Mouse (Mus musculus) hindbrain, embryonic 11.5 days (tissue): ENCODE data around the gene Gm9918. TPM values are rescaled to one million over a fixed set of nuclear protein-coding genes. Genes with fewer than 3 reads are reported as not detected.

Experiments
- ATAC-seq: fragments of 200-750 bp; cut with Nextera tagmentation; 2 replicates; pipeline ENCODE4 v1.8.0; 2017; ENCODE audit warnings: mild to moderate bottlenecking, moderate TSS enrichment, moderate library complexity; ENCODE audit not compliant: low FRiP score
- DNase-seq: peaks from one replicate; pipeline ENCODE4 v3.0.0-alpha.2; 2015; ENCODE audit warnings: low spot score
- H3K27ac ChIP-seq: fragments of 300-500 bp; sonication (generic); 2 replicates; pipeline ENCODE4 v1.5.1; 2014; ENCODE audit warnings: mild to moderate bottlenecking, low read depth, low read length
- H3K27me3 ChIP-seq: fragments of 300-500 bp; sonication (generic); 2 replicates; pipeline ENCODE4 v1.6.1; 2014; ENCODE audit warnings: mild to moderate bottlenecking, low read length, moderate library complexity, mixed read lengths; ENCODE audit not compliant: control insufficient read depth, insufficient read depth
- H3K36me3 ChIP-seq: fragments of 300-500 bp; sonication (generic); 2 replicates; pipeline ENCODE4 v1.6.1; 2014; ENCODE audit warnings: mild to moderate bottlenecking, low read length, moderate library complexity, mixed read lengths; ENCODE audit not compliant: control insufficient read depth, insufficient read depth
- H3K4me1 ChIP-seq: fragments of 300-500 bp; sonication (generic); replicated peaks from 2 replicates; pipeline ENCODE4 v1.6.1; 2014; ENCODE audit warnings: low read length, mixed read lengths; ENCODE audit not compliant: control insufficient read depth, insufficient read depth
- H3K4me2 ChIP-seq: fragments of 300-500 bp; sonication (generic); replicated peaks from 2 replicates; pipeline ENCODE4 v1.6.1; 2014; ENCODE audit warnings: mild to moderate bottlenecking, low read depth, low read length
- H3K4me3 ChIP-seq: fragments of 300-500 bp; sonication (generic); 2 replicates; pipeline ENCODE4 v1.5.1; 2014; ENCODE audit warnings: low read depth, low read length
- H3K9ac ChIP-seq: fragments of 300-500 bp; sonication (generic); 2 replicates; pipeline ENCODE4 v1.6.1; 2014; ENCODE audit warnings: low read depth, low read length
- H3K9me3 ChIP-seq: fragments of 300-500 bp; sonication (generic); 2 replicates; pipeline ENCODE4 v1.6.1; 2016; ENCODE audit warnings: low read length; ENCODE audit not compliant: control insufficient read depth
- WGBS: fragments of 180-500 bp; shearing (Covaris S2); extraction: QIAGEN DNeasy Blood & Tissue Kit; methylation state at CpG from one replicate; pipeline ENCODE4 v1.1.7; 2014; 5-methylcytosine and 5-hydroxymethylcytosine counted together
- polyA plus RNA-seq: library from polyadenylated mRNA; unstranded; fragments of >200 nt; fragmentation: Nextera tagmentation; extraction: Ambion mirVana; gene quantifications from 2 replicates; pipeline ENCODE4 v1.2.1, GENCODE M21; 2014

Gene Gm9918
- polyA plus RNA-seq, 1 experiment from 2014 or later: 0.15 TPM

GRCm38 (mm10) chr15:102310074-102310845, 39.9 kb downstream of the Gm9918 start:
- Histone ChIP-seq H3K27me3 (no peaks in the 10 kb centered on the region), H3K36me3 (peaks cover 13% of the 10 kb centered on the region), H3K27ac (no peak overlapping the region), H3K4me3 (no peak overlapping the region), H3K4me1 (no peaks in the 10 kb centered on the region), H3K9ac (no peak overlapping the region), H3K9me3 (no peaks in the 10 kb centered on the region), H3K4me2 (no peak overlapping the region)
- DNase-seq: no peak
- WGBS: 86% methylated on average over 10 of the region's 10 CpGs
- ATAC-seq: no peak

GRCm38 (mm10) chr15:102311489-102311888, 41.1 kb downstream of the Gm9918 start:
- DNase-seq: no peak
- no peak overlapping the region for H3K4me3 ChIP-seq
- no peak overlapping the region for H3K4me2 ChIP-seq
- H3K27ac ChIP-seq: no peak overlapping the region
- H3K4me1 ChIP-seq: no peaks in the 10 kb centered on the region
- no peak overlapping the region for H3K9ac ChIP-seq
- H3K27me3 ChIP-seq: no peaks in the 10 kb centered on the region
- no peaks in the 10 kb centered on the region for H3K9me3 ChIP-seq
- H3K36me3 ChIP-seq: peaks cover 11% of the 10 kb centered on the region
- ATAC-seq: no peak

GRCm38 (mm10) chr15:102315292-102315691, 44.9 kb downstream of the Gm9918 start:
- Histone ChIP-seq H3K9me3 (no peaks in the 10 kb centered on the region), H3K9ac (no peak overlapping the region), H3K27ac (no peak overlapping the region), H3K4me2 (no peak overlapping the region), H3K36me3 (peaks cover 10% of the 10 kb centered on the region; the same call in 1 of the 2 replicates), H3K4me1 (no peaks in the 10 kb centered on the region), H3K27me3 (no peaks in the 10 kb centered on the region), H3K4me3 (no peak overlapping the region)
- 95% methylated on average over 8 of the region's 8 CpGs for WGBS
- DNase-seq (no peak), ATAC-seq (no peak)

- Histone ChIP-seq H3K4me3 (no peak overlapping the region), H3K27ac (no peak overlapping the region), H3K9ac (no peak overlapping the region), H3K36me3 (peaks cover 10% of the 10 kb centered on the region; the same call in 1 of the 2 replicates), H3K4me2 (no peak overlapping the region), H3K27me3 (no peaks in the 10 kb centered on the region), H3K4me1 (no peaks in the 10 kb centered on the region), H3K9me3 (no peaks in the 10 kb centered on the region)
- peak; percentile 70 for DNase-seq
- WGBS: 88% methylated on average over 6 of the region's 6 CpGs
- ATAC-seq: no peak
Observed at GRCm38 (mm10) chr15:102316263-102316662, 45.9 kb downstream of the Gm9918 start.

Other genes with a start within 250 kb of the Gm9918 start
- 20.5 and 22.7 TPM in 2 replicates for gene Krt18, start 242.4 kb upstream of the Gm9918 start, polyA plus RNA-seq
- 85.0 and 103 TPM in 2 replicates for gene Eif4b, start 196.8 kb upstream of the Gm9918 start, polyA plus RNA-seq
- 8.0 and 11.8 TPM in 2 replicates for gene Tns2, start 170.2 kb upstream of the Gm9918 start, polyA plus RNA-seq
- 10.1 and 11.9 TPM in 2 replicates for gene Spryd3, start 134.3 kb upstream of the Gm9918 start, polyA plus RNA-seq
- gene Igfbp6, start 126.2 kb upstream of the Gm9918 start, polyA plus RNA-seq: 0.31 TPM in 1 of 2 replicates, not detected in the other
- gene Soat2, start 120.0 kb upstream of the Gm9918 start, polyA plus RNA-seq: 0.13 and 0.17 TPM in 2 replicates
- 49.7 and 63.8 TPM in 2 replicates for gene Zfp740, start 67.3 kb upstream of the Gm9918 start, polyA plus RNA-seq
- 23.5 and 27.9 TPM in 2 replicates for gene Csad, start 65.8 kb upstream of the Gm9918 start, polyA plus RNA-seq
- gene Itgb7, start 38.6 kb upstream of the Gm9918 start, polyA plus RNA-seq: 1.0 and 1.1 TPM in 2 replicates
- gene Rarg, start 13.0 kb upstream of the Gm9918 start, polyA plus RNA-seq: 20.3 and 21.7 TPM in 2 replicates
- gene Mfsd5, start 8.9 kb downstream of the Gm9918 start, polyA plus RNA-seq: 51.6 and 57.0 TPM in 2 replicates
- 21.8 and 30.8 TPM in 2 replicates for gene Espl1, start 25.7 kb downstream of the Gm9918 start, polyA plus RNA-seq
- gene Pfdn5, start 55.6 kb downstream of the Gm9918 start, polyA plus RNA-seq: 401 and 431 TPM in 2 replicates
- gene Myg1, start 61.1 kb downstream of the Gm9918 start, polyA plus RNA-seq: 104 TPM in 2 replicates
- gene Aaas, start 80.2 kb downstream of the Gm9918 start, polyA plus RNA-seq: 65.9 and 76.2 TPM in 2 replicates
- gene Sp7, start 96.6 kb downstream of the Gm9918 start, polyA plus RNA-seq: 0.73 and 0.99 TPM in 2 replicates
- 10.5 and 11.5 TPM in 2 replicates for gene Sp1, start 135.6 kb downstream of the Gm9918 start, polyA plus RNA-seq
- gene Amhr2, start 174.8 kb downstream of the Gm9918 start, polyA plus RNA-seq: 0.28 and 0.46 TPM in 2 replicates
- gene Prr13, start 188.5 kb downstream of the Gm9918 start, polyA plus RNA-seq: 108 and 118 TPM in 2 replicates
- 238 and 273 TPM in 2 replicates for gene Pcbp2, start 200.0 kb downstream of the Gm9918 start, polyA plus RNA-seq
- gene Gm10337, start 233.2 kb downstream of the Gm9918 start, polyA plus RNA-seq: 5.1 and 8.8 TPM in 2 replicates
- 21.2 and 23.8 TPM in 2 replicates for gene Map3k12, start 246.5 kb downstream of the Gm9918 start, polyA plus RNA-seq
- 85.2 and 86.3 TPM in 2 replicates for gene Tarbp2, start 247.6 kb downstream of the Gm9918 start, polyA plus RNA-seq